Mouse (Mus musculus): ENCODE data around the gene Erg28. TPM values are rescaled to one million over a fixed set of nuclear protein-coding genes. Genes with fewer than 3 reads are reported as not detected.

Gene Erg28
- polyA plus RNA-seq, 1 experiment: 38.5 TPM

DNA sequence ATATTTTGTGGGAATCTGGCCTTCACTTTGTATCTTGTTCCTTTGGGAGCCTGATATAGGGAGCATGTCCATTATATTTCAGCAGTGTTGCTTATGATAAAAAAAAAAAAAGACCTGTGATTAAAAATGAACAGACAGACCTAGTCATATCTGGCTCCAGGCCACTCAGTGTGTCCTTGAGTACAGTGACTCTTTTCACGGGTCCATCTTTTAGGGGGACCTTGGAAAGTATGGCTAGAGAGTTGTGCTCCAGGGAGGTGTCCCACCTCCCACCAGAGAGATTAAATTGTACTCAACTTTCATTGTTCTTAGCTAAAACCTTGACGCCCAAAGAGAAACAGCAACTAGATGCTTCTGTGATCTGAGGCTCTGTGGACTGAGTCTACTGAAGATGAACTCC lies 30.3 kb downstream of the Erg28 start:
- Histone ChIP-seq H3K4me3 (no peak overlapping the region), H3ac (ENCODE audit: control insufficient read depth, insufficient read length) (no peak overlapping the region), H3K27me3 (ENCODE audit: control insufficient read depth, insufficient read depth, insufficient read length) (no peaks in the 10 kb centered on the region), H3K36me3 (ENCODE audit: control insufficient read depth, insufficient read depth) (no peaks in the 10 kb centered on the region), H3K4me2 (ENCODE audit: low read depth) (no peak overlapping the region), H3K79me2 (ENCODE audit: control insufficient read depth, insufficient read depth) (no peaks in the 10 kb centered on the region)
- no peak for TF ChIP-seq POLR2A (IDR thresholded peaks at IDR 0.05; ENCODE audit: insufficient read length, low read depth)
- no peak for TF ChIP-seq POLR2AphosphoS2 (IDR thresholded peaks at IDR 0.05; ENCODE audit: insufficient read length, low read depth)
- TF ChIP-seq SRF (IDR thresholded peaks at IDR 0.05; ENCODE audit: control insufficient read depth, insufficient read length, low read depth): no peak
- TF ChIP-seq REST (IDR thresholded peaks at IDR 0.05; ENCODE audit: insufficient read depth, insufficient read length): no peak
- no peak for TF ChIP-seq TCF3 (IDR thresholded peaks at IDR 0.05; ENCODE audit: insufficient read length, low read depth)
- no peak for TF ChIP-seq MYOG (IDR thresholded peaks at IDR 0.05; ENCODE audit: control insufficient read depth in 1 of 3, insufficient read depth in 1 of 3, insufficient read length in 2 of 3, low read depth in 2 of 3)
- TF ChIP-seq E2F4 (IDR thresholded peaks at IDR 0.05; ENCODE audit: insufficient read depth): no peak
- TF ChIP-seq MYOD1 (IDR thresholded peaks at IDR 0.05; ENCODE audit: control insufficient read depth in 1 of 3, insufficient read length in 2 of 3, low read depth in 2 of 3): no peak

DNA sequence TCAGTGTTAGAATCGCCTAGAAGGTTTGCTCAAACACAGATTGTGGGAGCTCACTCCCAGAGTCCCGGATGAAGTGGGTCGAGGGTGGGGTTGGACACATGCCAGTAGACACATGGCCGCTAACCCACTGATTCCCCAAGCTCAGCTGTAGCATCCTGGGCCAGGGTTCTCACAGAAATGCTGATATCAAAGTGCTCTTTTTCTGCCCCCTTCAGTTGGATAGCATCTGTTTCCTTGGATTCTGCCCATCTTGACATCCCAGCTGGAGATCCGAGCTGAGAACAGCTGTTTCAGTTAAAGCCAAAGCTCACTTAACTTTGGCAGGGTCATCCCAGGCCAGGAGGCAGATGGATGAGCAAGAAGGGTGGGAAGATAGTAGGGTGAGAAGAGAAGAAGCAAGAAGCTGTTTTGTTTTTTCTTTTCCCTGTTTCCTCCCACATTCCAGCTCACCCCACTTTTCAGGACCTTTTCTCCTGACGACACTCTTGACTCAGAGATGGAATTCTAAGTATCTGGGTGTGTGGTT lies 31.5 kb downstream of the Erg28 start:
- TF ChIP-seq MYOG (IDR thresholded peaks at IDR 0.05; ENCODE audit: control insufficient read depth in 1 of 3, insufficient read depth in 1 of 3, insufficient read length in 2 of 3, low read depth in 2 of 3): peak in 2 of 3 experiments; percentile 60 to 92
- peak; percentile 45 to 80 (median 78) for TF ChIP-seq MYOD1 (IDR thresholded peaks at IDR 0.05; ENCODE audit: control insufficient read depth in 1 of 3, insufficient read length in 2 of 3, low read depth in 2 of 3)
- TF ChIP-seq MAX (IDR thresholded peaks at IDR 0.05; ENCODE audit: low read depth): no peak
- peak; percentile 80 for TF ChIP-seq TCF12 (IDR thresholded peaks at IDR 0.05; ENCODE audit: insufficient read depth, poor library complexity, severe bottlenecking)
- no peaks in the 10 kb centered on the region for H3K79me2 ChIP-seq (ENCODE audit: control insufficient read depth, insufficient read depth)
- H3K4me3 ChIP-seq: no peak overlapping the region
- H3K4me2 ChIP-seq (ENCODE audit: low read depth): peak overlapping the region; percentile 39
- no peak overlapping the region for H3ac ChIP-seq (ENCODE audit: control insufficient read depth, insufficient read length)
- no peaks in the 10 kb centered on the region for H3K27me3 ChIP-seq (ENCODE audit: control insufficient read depth, insufficient read depth, insufficient read length)
- H3K36me3 ChIP-seq (ENCODE audit: control insufficient read depth, insufficient read depth): no peaks in the 10 kb centered on the region

DNA sequence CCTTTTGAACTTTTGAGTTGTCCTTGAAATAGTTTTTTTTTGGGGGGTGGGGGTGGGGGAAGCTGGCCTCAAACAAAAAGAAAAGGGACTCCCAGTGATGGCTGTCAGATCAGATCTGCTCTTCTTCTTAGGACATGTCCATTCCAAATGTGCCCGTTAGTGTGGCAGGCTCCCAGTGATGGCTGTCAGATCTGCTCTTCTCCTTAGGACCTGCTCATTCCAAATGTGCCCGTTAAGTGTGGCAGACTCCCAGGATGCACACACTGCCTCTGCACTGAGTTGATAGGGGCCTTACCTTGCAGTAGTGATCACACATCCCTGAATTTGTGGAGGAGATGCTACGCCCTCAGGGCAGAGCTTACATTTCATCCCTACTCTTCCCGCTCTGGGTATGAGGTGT lies 32.2 kb downstream of the Erg28 start:
- H3K4me2 ChIP-seq (ENCODE audit: low read depth): peak overlapping the region; percentile 39
- H3K36me3 ChIP-seq (ENCODE audit: control insufficient read depth, insufficient read depth): no peaks in the 10 kb centered on the region
- H3K27me3 ChIP-seq (ENCODE audit: control insufficient read depth, insufficient read depth, insufficient read length): no peaks in the 10 kb centered on the region
- no peak overlapping the region for H3K4me3 ChIP-seq
- H3K79me2 ChIP-seq (ENCODE audit: control insufficient read depth, insufficient read depth): no peaks in the 10 kb centered on the region
- H3ac ChIP-seq (ENCODE audit: control insufficient read depth, insufficient read length): no peak overlapping the region
- TF ChIP-seq CEBPB (IDR thresholded peaks at IDR 0.05; ENCODE audit: insufficient read depth, poor library complexity, severe bottlenecking): no peak
- no peak for TF ChIP-seq MYOG (IDR thresholded peaks at IDR 0.05; ENCODE audit: control insufficient read depth in 1 of 3, insufficient read depth in 1 of 3, insufficient read length in 2 of 3, low read depth in 2 of 3)
- no peak for TF ChIP-seq POLR2AphosphoS2 (IDR thresholded peaks at IDR 0.05; ENCODE audit: insufficient read length, low read depth)
- TF ChIP-seq TCF12 (IDR thresholded peaks at IDR 0.05; ENCODE audit: insufficient read depth, poor library complexity, severe bottlenecking): no peak
- TF ChIP-seq POLR2A (IDR thresholded peaks at IDR 0.05; ENCODE audit: insufficient read length, low read depth): no peak

DNA sequence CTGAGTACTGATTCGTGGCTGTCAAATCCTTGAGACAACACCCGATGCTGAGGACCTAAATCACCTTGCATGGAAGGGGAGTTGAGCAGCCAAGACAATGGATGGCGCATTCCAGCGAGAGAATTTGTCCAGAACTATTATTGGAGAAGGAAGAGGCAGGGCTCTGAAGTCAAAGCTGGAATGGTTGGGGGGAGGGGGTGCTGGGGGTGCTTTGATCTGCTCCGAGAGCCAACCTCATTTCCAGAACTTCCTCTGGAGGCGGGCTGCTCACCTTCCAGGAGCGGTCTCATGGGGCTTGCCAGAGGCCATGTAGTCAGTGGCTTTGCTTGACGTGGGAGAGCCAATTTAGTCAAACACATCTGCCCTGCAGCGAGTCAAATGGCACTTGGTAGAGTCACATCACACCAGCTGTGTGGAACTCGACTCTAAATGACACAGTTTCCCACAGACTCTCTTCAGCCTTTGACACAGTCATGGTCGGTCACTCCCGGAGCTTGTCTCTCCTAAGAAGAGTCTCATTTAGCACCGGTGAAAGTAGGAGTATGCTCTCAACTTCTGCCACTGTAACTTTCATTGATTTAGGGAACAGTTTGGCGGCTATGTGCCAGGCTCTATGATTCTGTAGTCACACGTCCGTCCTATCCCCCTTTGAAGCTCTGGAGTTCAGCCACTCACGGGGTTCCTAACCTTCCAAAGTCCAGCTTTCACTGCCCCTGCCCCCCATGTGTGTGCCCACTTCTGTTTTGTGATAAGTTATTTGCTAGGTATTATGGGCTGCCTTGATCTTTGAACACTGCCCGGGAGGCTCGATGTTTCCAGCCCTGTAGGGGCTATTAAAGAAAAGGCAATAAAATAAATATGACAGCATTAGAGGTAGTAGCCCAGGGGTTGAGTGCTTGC lies 39.2 kb downstream of the Erg28 start:
- Histone ChIP-seq H3K4me3 (no peak overlapping the region), H3K36me3 (ENCODE audit: control insufficient read depth, insufficient read depth) (no peaks in the 10 kb centered on the region), H3K4me2 (ENCODE audit: low read depth) (peak overlapping the region; percentile 10), H3ac (ENCODE audit: control insufficient read depth, insufficient read length) (no peak overlapping the region), H3K27me3 (ENCODE audit: control insufficient read depth, insufficient read depth, insufficient read length) (peaks cover 10% of the 10 kb centered on the region), H3K79me2 (ENCODE audit: control insufficient read depth, insufficient read depth) (no peaks in the 10 kb centered on the region)
- TF ChIP-seq SRF (IDR thresholded peaks at IDR 0.05; ENCODE audit: control insufficient read depth, insufficient read length, low read depth) (no peak), MAX (IDR thresholded peaks at IDR 0.05; ENCODE audit: low read depth) (no peak), POLR2AphosphoS2 (IDR thresholded peaks at IDR 0.05; ENCODE audit: insufficient read length, low read depth) (no peak), POLR2A (IDR thresholded peaks at IDR 0.05; ENCODE audit: insufficient read length, low read depth) (no peak), MYOD1 (IDR thresholded peaks at IDR 0.05; ENCODE audit: control insufficient read depth in 1 of 3, insufficient read length in 2 of 3, low read depth in 2 of 3) (no peak), E2F4 (IDR thresholded peaks at IDR 0.05; ENCODE audit: insufficient read depth) (no peak), REST (IDR thresholded peaks at IDR 0.05; ENCODE audit: insufficient read depth, insufficient read length) (no peak), MYOG (IDR thresholded peaks at IDR 0.05; ENCODE audit: control insufficient read depth in 1 of 3, insufficient read depth in 1 of 3, insufficient read length in 2 of 3, low read depth in 2 of 3) (no peak), CEBPB (IDR thresholded peaks at IDR 0.05; ENCODE audit: insufficient read depth, poor library complexity, severe bottlenecking) (no peak), TCF12 (IDR thresholded peaks at IDR 0.05; ENCODE audit: insufficient read depth, poor library complexity, severe bottlenecking) (no peak), USF1 (IDR thresholded peaks at IDR 0.05; ENCODE audit: low read depth) (no peak)

DNA sequence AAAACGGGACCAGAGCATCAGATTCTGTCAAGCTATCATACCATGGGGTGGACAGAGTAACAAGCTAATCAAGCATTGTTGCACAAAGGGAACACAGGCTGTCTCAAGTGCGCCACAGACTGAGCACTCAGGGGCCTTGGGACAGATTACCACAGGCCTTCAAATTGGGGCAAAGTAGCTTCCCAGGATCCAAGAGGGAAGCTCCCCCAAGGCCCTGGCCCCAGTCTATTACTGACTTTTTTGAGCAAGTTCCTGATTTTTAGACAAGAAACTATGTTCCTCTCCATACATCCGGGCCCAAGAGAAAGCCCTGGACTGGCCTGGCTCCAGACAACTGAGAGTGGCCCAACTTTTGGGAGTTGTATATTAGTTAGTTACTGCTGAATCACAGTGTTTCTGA lies 42.7 kb downstream of the Erg28 start:
- Histone ChIP-seq H3K4me2 (ENCODE audit: low read depth) (no peak overlapping the region), H3K27me3 (ENCODE audit: control insufficient read depth, insufficient read depth, insufficient read length) (peaks cover 9% of the 10 kb centered on the region), H3ac (ENCODE audit: control insufficient read depth, insufficient read length) (no peak overlapping the region), H3K4me3 (no peak overlapping the region), H3K79me2 (ENCODE audit: control insufficient read depth, insufficient read depth) (no peaks in the 10 kb centered on the region), H3K36me3 (ENCODE audit: control insufficient read depth, insufficient read depth) (no peaks in the 10 kb centered on the region)
- TF ChIP-seq POLR2AphosphoS2 (IDR thresholded peaks at IDR 0.05; ENCODE audit: insufficient read length, low read depth) (no peak), REST (IDR thresholded peaks at IDR 0.05; ENCODE audit: insufficient read depth, insufficient read length) (no peak), TCF12 (IDR thresholded peaks at IDR 0.05; ENCODE audit: insufficient read depth, poor library complexity, severe bottlenecking) (no peak), POLR2A (IDR thresholded peaks at IDR 0.05; ENCODE audit: insufficient read length, low read depth) (no peak), CEBPB (IDR thresholded peaks at IDR 0.05; ENCODE audit: insufficient read depth, poor library complexity, severe bottlenecking) (no peak), MAX (IDR thresholded peaks at IDR 0.05; ENCODE audit: low read depth) (no peak), USF1 (IDR thresholded peaks at IDR 0.05; ENCODE audit: low read depth) (no peak)
